Mouse (Mus musculus): Measurements from ENCODE around the gene Zc3hc1.

DNA sequence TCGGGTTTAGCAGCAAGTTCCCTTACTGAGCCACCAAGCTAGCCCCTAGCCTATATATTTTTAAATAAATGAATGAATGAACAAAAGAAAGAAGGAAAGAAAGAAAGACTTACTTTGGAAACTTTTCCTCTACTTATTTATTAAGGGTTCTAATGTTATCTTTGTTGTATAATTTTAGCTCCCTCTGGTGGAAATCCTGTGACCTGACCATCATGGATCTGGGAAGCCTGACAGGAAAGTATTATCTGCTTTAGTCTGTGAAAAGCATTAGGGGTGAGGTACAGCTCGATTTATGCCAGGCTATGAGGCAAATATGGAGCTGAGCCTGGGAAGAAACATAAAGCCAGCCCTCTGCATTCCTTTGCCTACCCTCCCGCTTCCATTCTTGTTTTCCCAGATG is 21.5 kb downstream of the Zc3hc1 start:
- no peak for TF ChIP-seq POLR2A (IDR thresholded peaks at IDR 0.05; ENCODE audit: borderline replicate concordance, extremely low read depth, insufficient read depth, insufficient read length, poor library complexity, severe bottlenecking)
- no peak for TF ChIP-seq CTCF (IDR thresholded peaks at IDR 0.05; ENCODE audit: borderline replicate concordance, extremely low read depth, insufficient read depth, insufficient read length)
